Mouse (Mus musculus): ENCODE measurements around the gene Kcnf1. TPM values are rescaled to one million over a fixed set of nuclear protein-coding genes. Genes with fewer than 3 reads are reported as not detected.

Kcnf1 gene
- polyA plus RNA-seq, 1 experiment from 2014 or later = 0.43 TPM

GRCm38 (mm10) chr12:17175531-17175951, 1.1 kb downstream of the Kcnf1 start:
- H3K9ac ChIP-seq (replicated peaks; ENCODE audit: low read depth, low read length) = 0 out of 2 replicates have a peak overlapping the region, but pooled peaks have one; percentile 4
- WGBS = 20% methylated on average over 25 of the region's 25 CpGs
- no peaks in the 10 kb centered on the region for H3K9me3 ChIP-seq (ENCODE audit: control insufficient read depth, low read depth, low read length)
- H3K27ac ChIP-seq (ENCODE audit: low read length) = no peak overlapping the region
- H3K4me1 ChIP-seq (ENCODE audit: control insufficient read depth, insufficient read depth, low read length) = no peaks in the 10 kb centered on the region
- H3K27me3 ChIP-seq (ENCODE audit: control insufficient read depth, insufficient read depth, low read length) = peaks cover 15% of the 10 kb centered on the region
- peak overlapping the region; percentile 96 for H3K4me2 ChIP-seq (replicated peaks; ENCODE audit: low read depth, low read length)
- no peaks in the 10 kb centered on the region for H3K36me3 ChIP-seq (ENCODE audit: control insufficient read depth, insufficient read depth, low read length)
- 0 out of 2 replicates have a peak, but pooled peaks have one; percentile 17 for ATAC-seq (ENCODE audit: insufficient number of reproducible peaks, insufficient read depth, low FRiP score, low read depth)
- peak overlapping the region; percentile 44 for H3K4me3 ChIP-seq (ENCODE audit: low read depth, low read length)

- Histone ChIP-seq H3K4me3 (ENCODE audit: low read depth, low read length) (peak overlapping the region; percentile 44; the same call in 1 of the 2 replicates), H3K9ac (replicated peaks; ENCODE audit: low read depth, low read length) (no peak overlapping the region), H3K27me3 (ENCODE audit: control insufficient read depth, insufficient read depth, low read length) (peaks cover 15% of the 10 kb centered on the region), H3K27ac (ENCODE audit: low read length) (no peak overlapping the region), H3K9me3 (ENCODE audit: control insufficient read depth, low read depth, low read length) (no peaks in the 10 kb centered on the region), H3K36me3 (ENCODE audit: control insufficient read depth, insufficient read depth, low read length) (no peaks in the 10 kb centered on the region), H3K4me1 (ENCODE audit: control insufficient read depth, insufficient read depth, low read length) (no peaks in the 10 kb centered on the region), H3K4me2 (replicated peaks; ENCODE audit: low read depth, low read length) (peak overlapping the region; percentile 96; the same call in 1 of the 2 replicates)
- ATAC-seq (ENCODE audit: insufficient number of reproducible peaks, insufficient read depth, low FRiP score, low read depth) = no peak
- WGBS = 71% methylated on average over 20 of the region's 20 CpGs
These were observed 1.6 kb downstream of the Kcnf1 start for GRCm38 (mm10) chr12:17175124-17175523.

GRCm38 (mm10) chr12:17174134-17174893, 2.4 kb downstream of the Kcnf1 start:
- Histone ChIP-seq H3K9ac (replicated peaks; ENCODE audit: low read depth, low read length) (no peak overlapping the region), H3K36me3 (ENCODE audit: control insufficient read depth, insufficient read depth, low read length) (no peaks in the 10 kb centered on the region), H3K9me3 (ENCODE audit: control insufficient read depth, low read depth, low read length) (no peaks in the 10 kb centered on the region), H3K27ac (ENCODE audit: low read length) (no peak overlapping the region), H3K4me3 (ENCODE audit: low read depth, low read length) (no peak overlapping the region), H3K27me3 (ENCODE audit: control insufficient read depth, insufficient read depth, low read length) (peaks cover 15% of the 10 kb centered on the region), H3K4me2 (replicated peaks; ENCODE audit: low read depth, low read length) (no peak overlapping the region), H3K4me1 (ENCODE audit: control insufficient read depth, insufficient read depth, low read length) (no peaks in the 10 kb centered on the region)
- WGBS = 76% methylated on average over 10 of the region's 10 CpGs
- no peak for ATAC-seq (ENCODE audit: insufficient number of reproducible peaks, insufficient read depth, low FRiP score, low read depth)

GRCm38 (mm10) chr12:17170406-17170805, 6.3 kb downstream of the Kcnf1 start:
- no peak for ATAC-seq (ENCODE audit: insufficient number of reproducible peaks, insufficient read depth, low FRiP score, low read depth)
- Histone ChIP-seq H3K36me3 (ENCODE audit: control insufficient read depth, insufficient read depth, low read length) (no peaks in the 10 kb centered on the region), H3K9me3 (ENCODE audit: control insufficient read depth, low read depth, low read length) (no peaks in the 10 kb centered on the region), H3K4me1 (ENCODE audit: control insufficient read depth, insufficient read depth, low read length) (no peaks in the 10 kb centered on the region), H3K4me3 (ENCODE audit: low read depth, low read length) (no peak overlapping the region), H3K9ac (replicated peaks; ENCODE audit: low read depth, low read length) (no peak overlapping the region), H3K27ac (ENCODE audit: low read length) (no peak overlapping the region), H3K27me3 (ENCODE audit: control insufficient read depth, insufficient read depth, low read length) (peaks cover 8% of the 10 kb centered on the region), H3K4me2 (replicated peaks; ENCODE audit: low read depth, low read length) (no peak overlapping the region)
- 81% methylated on average over 10 of the region's 10 CpGs for WGBS

- WGBS = 94% methylated on average over 2 of the region's 2 CpGs
- Histone ChIP-seq H3K27ac (ENCODE audit: low read length) (no peak overlapping the region), H3K4me2 (replicated peaks; ENCODE audit: low read depth, low read length) (no peak overlapping the region), H3K36me3 (ENCODE audit: control insufficient read depth, insufficient read depth, low read length) (no peaks in the 10 kb centered on the region), H3K27me3 (ENCODE audit: control insufficient read depth, insufficient read depth, low read length) (no peaks in the 10 kb centered on the region), H3K4me3 (ENCODE audit: low read depth, low read length) (no peak overlapping the region), H3K9ac (replicated peaks; ENCODE audit: low read depth, low read length) (no peak overlapping the region), H3K9me3 (ENCODE audit: control insufficient read depth, low read depth, low read length) (no peaks in the 10 kb centered on the region), H3K4me1 (ENCODE audit: control insufficient read depth, insufficient read depth, low read length) (no peaks in the 10 kb centered on the region)
- no peak for ATAC-seq (ENCODE audit: insufficient number of reproducible peaks, insufficient read depth, low FRiP score, low read depth)
These were observed 10.6 kb downstream of the Kcnf1 start for GRCm38 (mm10) chr12:17166116-17166515.

- Histone ChIP-seq H3K4me1 (ENCODE audit: control insufficient read depth, insufficient read depth, low read length) (no peaks in the 10 kb centered on the region), H3K4me2 (replicated peaks; ENCODE audit: low read depth, low read length) (no peak overlapping the region), H3K27me3 (ENCODE audit: control insufficient read depth, insufficient read depth, low read length) (no peaks in the 10 kb centered on the region), H3K27ac (ENCODE audit: low read length) (no peak overlapping the region), H3K4me3 (ENCODE audit: low read depth, low read length) (no peak overlapping the region), H3K36me3 (ENCODE audit: control insufficient read depth, insufficient read depth, low read length) (no peaks in the 10 kb centered on the region), H3K9ac (replicated peaks; ENCODE audit: low read depth, low read length) (no peak overlapping the region), H3K9me3 (ENCODE audit: control insufficient read depth, low read depth, low read length) (no peaks in the 10 kb centered on the region)
- 92% methylated on average over 3 of the region's 3 CpGs for WGBS
- ATAC-seq (ENCODE audit: insufficient number of reproducible peaks, insufficient read depth, low FRiP score, low read depth) = no peak
These were observed 12.7 kb downstream of the Kcnf1 start for GRCm38 (mm10) chr12:17163996-17164395.

GRCm38 (mm10) chr12:17159549-17159948, 17.1 kb downstream of the Kcnf1 start:
- Histone ChIP-seq H3K4me1 (ENCODE audit: control insufficient read depth, insufficient read depth, low read length) (no peaks in the 10 kb centered on the region), H3K9ac (replicated peaks; ENCODE audit: low read depth, low read length) (no peak overlapping the region), H3K27ac (ENCODE audit: low read length) (no peak overlapping the region), H3K36me3 (ENCODE audit: control insufficient read depth, insufficient read depth, low read length) (no peaks in the 10 kb centered on the region), H3K4me2 (replicated peaks; ENCODE audit: low read depth, low read length) (no peak overlapping the region), H3K27me3 (ENCODE audit: control insufficient read depth, insufficient read depth, low read length) (no peaks in the 10 kb centered on the region), H3K4me3 (ENCODE audit: low read depth, low read length) (no peak overlapping the region), H3K9me3 (ENCODE audit: control insufficient read depth, low read depth, low read length) (no peaks in the 10 kb centered on the region)
- 85% methylated on average over 7 of the region's 7 CpGs for whole genome bisulfite sequencing
- no peak for ATAC-seq (ENCODE audit: insufficient number of reproducible peaks, insufficient read depth, low FRiP score, low read depth)

GRCm38 (mm10) chr12:17157558-17157957, 19.1 kb downstream of the Kcnf1 start:
- H3K27ac ChIP-seq (ENCODE audit: low read length) = no peak overlapping the region
- H3K9me3 ChIP-seq (ENCODE audit: control insufficient read depth, low read depth, low read length) = no peaks in the 10 kb centered on the region
- WGBS = 86% methylated on average over 15 of the region's 15 CpGs
- no peaks in the 10 kb centered on the region for H3K27me3 ChIP-seq (ENCODE audit: control insufficient read depth, insufficient read depth, low read length)
- H3K4me3 ChIP-seq (ENCODE audit: low read depth, low read length) = no peak overlapping the region
- ATAC-seq (ENCODE audit: insufficient number of reproducible peaks, insufficient read depth, low FRiP score, low read depth) = no peak
- H3K9ac ChIP-seq (replicated peaks; ENCODE audit: low read depth, low read length) = no peak overlapping the region
- H3K36me3 ChIP-seq (ENCODE audit: control insufficient read depth, insufficient read depth, low read length) = no peaks in the 10 kb centered on the region
- H3K4me2 ChIP-seq (replicated peaks; ENCODE audit: low read depth, low read length) = no peak overlapping the region
- H3K4me1 ChIP-seq (ENCODE audit: control insufficient read depth, insufficient read depth, low read length) = no peaks in the 10 kb centered on the region

GRCm38 (mm10) chr12:17155781-17156180, 20.9 kb downstream of the Kcnf1 start:
- H3K9ac ChIP-seq (replicated peaks; ENCODE audit: low read depth, low read length) = no peak overlapping the region
- H3K9me3 ChIP-seq (ENCODE audit: control insufficient read depth, low read depth, low read length) = no peaks in the 10 kb centered on the region
- no peaks in the 10 kb centered on the region for H3K27me3 ChIP-seq (ENCODE audit: control insufficient read depth, insufficient read depth, low read length)
- WGBS = 65% methylated on average over 1 of the region's 1 CpGs
- no peak for ATAC-seq (ENCODE audit: insufficient number of reproducible peaks, insufficient read depth, low FRiP score, low read depth)
- H3K4me1 ChIP-seq (ENCODE audit: control insufficient read depth, insufficient read depth, low read length) = no peaks in the 10 kb centered on the region
- H3K27ac ChIP-seq (ENCODE audit: low read length) = no peak overlapping the region
- H3K36me3 ChIP-seq (ENCODE audit: control insufficient read depth, insufficient read depth, low read length) = no peaks in the 10 kb centered on the region
- H3K4me3 ChIP-seq (ENCODE audit: low read depth, low read length) = no peak overlapping the region
- H3K4me2 ChIP-seq (replicated peaks; ENCODE audit: low read depth, low read length) = no peak overlapping the region

Data from stomach, embryonic 14.5 days (tissue).